27 mouse cellular contexts compared by ENCODE assay signal in genomic region chr1:156801276-156801675, GRCm38 (mm10). TPM values are rescaled to one million over a fixed set of nuclear protein-coding genes. Genes with fewer than 3 reads are reported as not detected.
A peak's percentile ranks its signal among the peaks of the same experiment; 100 is the strongest.
DNase-seq lines count a peak whose midpoint lies in the region; ATAC-seq lines count a peak whose summit lies in the region.
"Had no signal": no experiment of that assay in that cellular context is flagged by ENCODE, and none has a peak within 500 bp of the region (broad histone marks: within the 10 kb centered on the region; RNA-seq: fewer than 3 reads in every experiment).

No protein-coding gene starts in this region.

- H3K9me3 ChIP-seq in hindbrain, embryonic 11.5 days (ENCODE audit: control insufficient read depth, low read length), result no peaks in the 10 kb centered on the region
- H3K9me3 ChIP-seq: embryonic facial prominence, embryonic 13.5 days; heart, embryonic 10.5 days; intestine, embryonic 15.5 days; limb, embryonic 12.5 days; liver, embryonic 12.5 days; neural tube, embryonic 15.5 days had no signal

- H3K27ac ChIP-seq in hindbrain, embryonic 11.5 days (ENCODE audit: low read depth, low read length), result no peak overlapping the region
- H3K27ac ChIP-seq: embryonic facial prominence, embryonic 13.5 days; gastrocnemius, adult 2 months; heart, embryonic 10.5 days; intestine, embryonic 15.5 days; limb, embryonic 12.5 days; liver, embryonic 12.5 days; neural tube, embryonic 15.5 days had no signal

- ATAC-seq in frontal cortex, adult (ENCODE audit: low TSS enrichment), result peak; percentile 85
- ATAC-seq in hindbrain, embryonic 11.5 days (ENCODE audit: low FRiP score), result no peak
- ATAC-seq: forebrain, postnatal 0 days; hindbrain, embryonic 16.5 days; liver, embryonic 12.5 days had no signal

- H3K4me3 ChIP-seq in hindbrain, embryonic 11.5 days (ENCODE audit: low read depth, low read length), result no peak overlapping the region
- H3K4me3 ChIP-seq: embryonic facial prominence, embryonic 13.5 days; gastrocnemius, adult 2 months; heart, embryonic 10.5 days; intestine, embryonic 15.5 days; limb, embryonic 12.5 days; liver, embryonic 12.5 days; neural tube, embryonic 15.5 days had no signal

- WGBS in hindbrain, embryonic 11.5 days, result 72% methylated on average over 6 of the region's 6 CpGs

- H3K27me3 ChIP-seq in hindbrain, embryonic 11.5 days (ENCODE audit: control insufficient read depth, insufficient read depth, low read length), result no peaks in the 10 kb centered on the region
- H3K27me3 ChIP-seq: embryonic facial prominence, embryonic 13.5 days; intestine, embryonic 15.5 days; limb, embryonic 12.5 days; neural tube, embryonic 15.5 days had no signal

- H3K9ac ChIP-seq in hindbrain, embryonic 11.5 days (ENCODE audit: low read depth, low read length), result no peak overlapping the region
- H3K9ac ChIP-seq: embryonic facial prominence, embryonic 13.5 days; forebrain, postnatal 0 days; intestine, embryonic 15.5 days; limb, embryonic 12.5 days; liver, embryonic 12.5 days; neural tube, embryonic 15.5 days had no signal

- no peaks in the 10 kb centered on the region for H3K36me3 ChIP-seq in hindbrain, embryonic 11.5 days (ENCODE audit: control insufficient read depth, insufficient read depth, low read length)
- H3K36me3 ChIP-seq: heart, embryonic 10.5 days; intestine, embryonic 15.5 days; liver, embryonic 12.5 days; neural tube, embryonic 15.5 days had no signal

- H3K4me2 ChIP-seq in hindbrain, embryonic 11.5 days (replicated peaks; ENCODE audit: low read depth, low read length), result no peak overlapping the region
- H3K4me2 ChIP-seq: embryonic facial prominence, embryonic 13.5 days; intestine, embryonic 15.5 days; limb, embryonic 12.5 days; liver, embryonic 12.5 days; midbrain, embryonic 11.5 days; neural tube, embryonic 15.5 days had no signal

- no peak for DNase-seq in frontal cortex, postnatal 14 days (ENCODE audit: low spot score in 2 of 2)
- DNase-seq in testis, postnatal 10 days (ENCODE audit: low spot score), result peak; percentile 6
- no peak for DNase-seq in testis, postnatal 14 days (ENCODE audit: low spot score)
- peak; percentile 61 for DNase-seq in embryo, embryonic 11 days
- no peak for DNase-seq in hindbrain, embryonic 11.5 days (ENCODE audit: low spot score)
- DNase-seq in cerebellum, adult 18-20 months, result no peak
- DNase-seq: adrenal gland, postnatal 14 days; cerebellum, adult 11-12 months; cerebellum, postnatal 36 days; forebrain, postnatal 0 days; gastrocnemius, adult 2 months; kidney, postnatal 14 days; layer of hippocampus, postnatal 36 days; lung, adult 18-20 months; lung, postnatal 10 days; right cerebral cortex, postnatal 14 days; spleen, adult 18-20 months; thymus, postnatal 25 days had no signal

- no peaks in the 10 kb centered on the region for H3K4me1 ChIP-seq in hindbrain, embryonic 11.5 days (replicated peaks; ENCODE audit: control insufficient read depth, insufficient read depth, low read length)
- H3K4me1 ChIP-seq: liver, embryonic 12.5 days; neural tube, embryonic 15.5 days had no signal

RNA-seq across cellular contexts. Expression of gene Angptl1, which starts 37.1 kb away (rescaled TPM):
- 5.1 and 6.9 TPM in 2 replicates for polyA plus RNA-seq in hindbrain, embryonic 11.5 days (2014; fragmentation: Nextera tagmentation; extraction: Ambion mirVana)

Comparison
In these comparisons a context has a peak if more than half of its experiments do, and no peak if none do; other contexts are left out.
1. DNase-seq: peak in testis, postnatal 10 days (single experiment) and embryo, embryonic 11 days (single experiment); none in frontal cortex, postnatal 14 days (0 of 2), testis, postnatal 14 days (single experiment), hindbrain, embryonic 11.5 days (single experiment) and cerebellum, adult 18-20 months (0 of 2).